Mouse (Mus musculus): ENCODE data around the gene Olfr984.

Gene Olfr984

DNA sequence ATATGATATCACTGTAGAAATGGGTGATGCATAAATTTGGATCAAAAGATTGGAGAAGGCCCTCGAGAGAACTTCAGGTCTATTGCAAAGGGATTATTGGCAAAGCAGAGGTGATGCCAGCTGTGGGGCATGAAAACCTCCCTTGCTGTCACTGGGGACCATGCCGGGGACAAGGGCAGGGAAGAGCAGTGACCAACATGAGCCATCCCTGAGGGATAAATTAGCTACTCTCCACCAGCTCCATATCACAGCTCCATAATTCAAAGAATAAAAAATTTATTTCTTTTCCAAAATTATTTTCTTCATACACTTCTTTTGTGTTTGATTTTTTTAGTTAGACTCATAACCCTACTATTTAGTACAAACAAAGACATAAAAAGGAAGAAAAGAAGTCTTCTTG is at the start of gene Olfr984:
Gene Olfr984 (minus strand): TSS at position 101 of the 400 bp plus-strand sequence.
- no peak for DNase-seq (ENCODE audit: extremely low spot score, low spot score)

DNA sequence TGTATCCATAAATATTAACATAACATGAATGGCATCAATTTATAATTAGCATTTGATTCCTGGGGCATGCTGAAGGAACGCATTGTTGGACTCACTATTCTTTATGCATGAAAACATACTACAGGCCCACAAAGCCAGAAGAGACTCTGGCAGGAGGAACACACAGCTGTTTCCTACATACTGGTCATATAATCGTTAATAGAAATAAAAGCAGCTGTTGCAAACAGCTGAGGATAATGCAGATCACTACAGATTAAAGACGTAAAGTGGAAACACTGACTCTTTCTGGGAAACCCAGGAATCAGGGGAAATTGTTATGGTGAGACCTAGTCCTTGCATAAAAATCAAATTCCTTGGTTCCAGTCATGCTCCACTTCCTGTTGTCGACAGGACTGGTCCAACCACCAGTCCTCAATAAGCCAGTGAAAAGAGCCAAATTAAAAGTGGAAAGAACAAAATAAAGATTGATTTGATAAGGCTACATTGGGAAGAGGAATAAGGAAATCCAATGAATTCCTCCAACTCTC is 41.2 kb upstream of the Olfr984 start:
- DNase-seq (ENCODE audit: extremely low spot score, low spot score): no peak

GRCm38 (mm10) chr9:40141544-40141943 is 27.5 kb upstream of the Olfr984 start:
- no peak for DNase-seq (ENCODE audit: extremely low spot score, low spot score)

- no peak for DNase-seq (ENCODE audit: extremely low spot score, low spot score)
Observed at GRCm38 (mm10) chr9:40139484-40139883, 25.5 kb upstream of the Olfr984 start.

GRCm38 (mm10) chr9:40136987-40137688 is 23.1 kb upstream of the Olfr984 start:
- DNase-seq (ENCODE audit: extremely low spot score, low spot score): no peak

GRCm38 (mm10) chr9:40130556-40130955 is 16.6 kb upstream of the Olfr984 start:
- DNase-seq (ENCODE audit: extremely low spot score, low spot score): no peak

DNA sequence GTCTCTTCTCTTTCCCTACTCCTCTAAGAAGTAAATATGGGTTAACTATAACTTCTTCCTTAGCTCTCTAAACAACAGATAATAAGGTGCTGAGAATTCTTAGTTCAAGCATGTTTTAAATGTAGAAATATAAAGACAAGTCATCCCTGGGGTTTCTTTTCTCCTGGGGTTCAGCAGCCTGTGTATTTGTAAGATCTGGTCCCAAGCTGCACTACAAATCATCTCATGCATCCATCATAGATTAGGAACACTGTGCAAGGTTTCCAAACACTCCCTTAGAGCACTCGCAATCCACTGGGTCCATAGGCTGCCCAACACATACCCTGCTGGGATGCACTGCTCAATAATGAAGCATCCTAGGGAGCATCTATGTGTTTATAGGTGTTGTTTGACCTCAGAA is 16.1 kb upstream of the Olfr984 start, which contains the start of gene Olfr985:
Gene Olfr985 (minus strand): TSS at position 101 of the 400 bp plus-strand sequence.
- DNase-seq (ENCODE audit: extremely low spot score, low spot score): no peak

- no peak for DNase-seq (ENCODE audit: extremely low spot score, low spot score)
Observed at GRCm38 (mm10) chr9:40117287-40117659, 3.3 kb upstream of the Olfr984 start.

- DNase-seq (ENCODE audit: extremely low spot score, low spot score): no peak
Observed at GRCm38 (mm10) chr9:40116645-40117286, 2.8 kb upstream of the Olfr984 start.

DNA sequence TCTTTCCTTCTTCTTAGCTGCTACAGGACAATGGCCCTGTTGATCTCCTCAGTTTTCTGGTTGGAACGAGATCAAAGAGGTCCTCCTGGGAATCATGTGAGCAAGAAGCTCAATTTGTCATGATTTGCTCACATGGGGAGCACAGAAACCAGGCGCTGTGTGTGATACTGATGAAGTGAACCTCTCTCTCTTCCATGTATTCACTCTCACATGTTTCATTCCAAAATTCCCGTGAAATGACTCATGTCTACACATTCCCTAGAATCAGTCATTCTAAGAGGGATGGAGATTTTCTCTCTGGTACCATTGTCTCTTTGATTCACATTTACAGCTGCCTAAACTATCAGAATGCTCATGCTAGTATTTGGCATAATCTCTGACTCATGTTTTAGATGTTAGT is 19.2 kb downstream of the Olfr984 start:
- no peak for DNase-seq (ENCODE audit: extremely low spot score, low spot score)

- no peak for DNase-seq (ENCODE audit: extremely low spot score, low spot score)
Observed at GRCm38 (mm10) chr9:40093495-40093894, 20.5 kb downstream of the Olfr984 start, which contains the start of gene Olfr983. Gene Olfr983, minus strand, starts transcription at chr9:40093595.

GRCm38 (mm10) chr9:40073529-40073928 is 40.5 kb downstream of the Olfr984 start, which contains the start of gene Olfr982:
Gene Olfr982, plus strand, starts transcription at chr9:40073829.
- DNase-seq (ENCODE audit: extremely low spot score, low spot score): no peak

GRCm38 (mm10) chr9:40050138-40050537 is 63.9 kb downstream of the Olfr984 start:
- no peak for DNase-seq (ENCODE audit: extremely low spot score, low spot score)

All from neural tube, embryonic 10.5 days (tissue).